Mouse (Mus musculus): ENCODE measurements at regions not wholly inside any gene's neighbourhood (a gene's known extent, or its start where the extent isn't known, plus 50 kb on each side); places are given as distances from the start of the nearest gene placed in this dataset.

DNA sequence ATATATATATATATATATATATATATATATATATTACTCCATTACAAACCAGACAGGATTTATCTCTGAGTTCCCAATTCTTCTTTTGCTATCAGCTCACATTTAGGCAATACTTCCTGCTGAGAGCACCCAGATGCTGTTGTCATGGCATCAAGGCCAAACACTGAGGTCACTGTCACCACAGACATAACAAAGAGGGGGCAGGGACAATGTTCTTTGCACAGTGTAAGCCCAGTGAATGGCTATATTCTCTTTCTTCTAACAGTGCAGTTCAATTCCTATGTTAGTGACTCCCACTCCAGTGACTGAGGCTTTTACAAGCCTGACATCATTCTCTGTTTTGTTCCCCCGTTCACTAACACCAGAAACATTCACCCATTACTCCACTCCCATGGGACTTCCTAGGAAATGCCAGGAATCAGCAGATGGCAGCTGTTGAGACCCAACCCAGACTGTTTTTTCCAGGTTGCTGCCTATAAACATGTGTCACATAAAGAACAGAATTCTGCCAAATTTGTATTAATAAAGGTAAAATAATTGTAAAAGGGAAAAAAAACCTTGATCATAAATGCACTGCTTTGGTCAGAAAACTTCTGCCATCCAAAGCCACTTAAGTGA, 289.5 kb downstream of the Slc22a22 start:
- Histone ChIP-seq H3K36me3 (replicated peaks) (no peaks in the 10 kb centered on the region), H3K27me3 (ENCODE audit: poor library complexity, severe bottlenecking) (no peaks in the 10 kb centered on the region), H3K27ac (no peak overlapping the region), H3K4me1 (no peaks in the 10 kb centered on the region), H3K4me3 (no peak overlapping the region), H3K9me3 (no peaks in the 10 kb centered on the region)
- DNase-seq (ENCODE audit: extremely low spot score, low spot score), result no peak
- WGBS, result 71% methylated on average over 1 of the region's 1 CpGs

DNA sequence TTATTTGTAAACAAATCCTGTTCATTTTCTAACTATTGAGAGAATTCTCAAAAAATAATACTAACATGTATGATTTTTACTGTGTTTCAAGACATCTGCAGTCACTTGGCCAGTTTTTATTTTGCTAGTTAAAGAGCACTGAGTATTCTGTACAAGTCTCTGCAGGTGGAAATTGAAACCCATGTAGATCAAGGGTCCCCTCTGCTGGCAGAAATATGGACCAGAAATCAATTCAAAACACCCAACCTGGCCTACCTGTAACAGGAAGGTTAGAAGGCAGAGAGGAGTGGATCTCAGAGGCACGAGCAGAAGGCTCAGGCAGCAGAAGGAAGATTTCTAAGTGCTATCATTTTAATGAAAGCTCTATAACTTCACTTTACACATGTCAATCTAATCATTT, 298.3 kb downstream of the Slc22a22 start:
- Histone ChIP-seq H3K4me3 (no peak overlapping the region), H3K27me3 (ENCODE audit: poor library complexity, severe bottlenecking) (no peaks in the 10 kb centered on the region), H3K4me1 (no peaks in the 10 kb centered on the region), H3K27ac (no peak overlapping the region), H3K9me3 (no peaks in the 10 kb centered on the region), H3K36me3 (replicated peaks) (no peaks in the 10 kb centered on the region)
- DNase-seq (ENCODE audit: extremely low spot score, low spot score), result no peak
- 64% methylated on average over 1 of the region's 1 CpGs for WGBS

DNA sequence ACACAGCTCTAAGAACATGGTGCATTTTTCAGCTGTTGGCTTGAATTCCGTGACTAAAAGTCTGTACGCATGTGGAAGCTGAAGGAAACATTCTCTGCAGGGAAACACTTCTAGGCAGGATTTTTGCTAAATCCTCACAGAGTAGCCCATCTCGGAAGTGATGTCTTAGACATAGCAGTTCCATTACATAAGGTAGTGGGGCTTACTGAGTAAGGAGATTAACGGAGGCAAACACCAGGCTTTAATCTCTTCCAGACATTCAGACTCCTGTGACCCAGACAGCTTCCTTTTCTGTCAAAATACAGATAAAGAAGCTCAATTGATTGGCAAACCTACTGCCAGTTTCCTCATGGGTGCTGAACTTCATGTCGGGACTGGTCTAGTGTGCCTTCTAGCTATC, 304.7 kb downstream of the Slc22a22 start:
- Histone ChIP-seq H3K9me3 (no peaks in the 10 kb centered on the region), H3K4me3 (no peak overlapping the region), H3K27me3 (ENCODE audit: poor library complexity, severe bottlenecking) (no peaks in the 10 kb centered on the region), H3K4me1 (peaks cover 6% of the 10 kb centered on the region; the same call in 1 of the 2 replicates), H3K36me3 (replicated peaks) (no peaks in the 10 kb centered on the region), H3K27ac (no peak overlapping the region)
- no peak for DNase-seq (ENCODE audit: extremely low spot score, low spot score)
- WGBS, result 23% methylated on average over 5 of the region's 5 CpGs

DNA sequence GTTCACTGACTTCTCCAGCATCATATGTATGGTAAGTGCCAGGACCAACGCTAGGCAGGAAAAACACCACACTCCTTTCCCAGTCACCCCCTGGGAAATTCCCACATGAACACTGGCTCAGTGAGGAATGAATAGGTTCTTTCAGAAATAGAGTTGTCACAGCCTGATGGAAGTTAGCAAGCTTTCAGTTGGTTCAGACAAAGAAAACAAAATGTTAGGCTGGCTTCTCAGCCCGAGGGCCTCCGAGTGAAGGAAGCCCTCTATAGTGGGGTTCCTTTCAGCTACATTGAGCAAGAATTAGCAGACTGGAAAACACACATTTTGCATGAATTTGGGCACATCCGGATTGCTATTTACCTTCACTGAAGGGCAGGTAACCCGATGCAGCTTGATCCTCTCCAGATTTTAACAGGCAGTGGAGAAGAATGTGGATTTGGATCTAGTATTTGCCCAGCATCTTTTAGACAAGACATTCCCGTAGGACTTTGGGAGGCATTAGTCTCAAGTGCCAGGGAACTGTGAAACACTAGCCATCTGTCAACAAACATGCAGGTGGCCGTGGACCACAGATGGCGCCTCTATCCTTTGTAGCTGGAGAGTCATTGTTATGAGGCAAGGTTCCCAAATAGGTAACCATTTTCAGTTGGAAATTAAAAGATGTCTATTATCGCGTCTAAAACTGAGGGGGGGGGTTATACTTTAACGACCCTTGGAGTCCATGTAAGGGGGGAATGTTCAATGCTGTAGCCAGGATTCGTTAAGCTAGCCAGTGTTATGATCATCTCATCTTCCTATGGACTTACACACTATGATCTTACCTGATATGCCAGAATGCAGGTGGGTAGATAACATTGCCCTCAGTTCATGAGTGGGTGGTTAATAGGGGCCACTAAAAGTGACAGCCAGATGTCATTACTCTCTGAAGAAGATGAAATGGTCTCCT, 314.8 kb downstream of the Slc22a22 start:
- WGBS, result 30% methylated on average over 12 of the region's 12 CpGs
- no peaks in the 10 kb centered on the region for H3K9me3 ChIP-seq
- no peaks in the 10 kb centered on the region for H3K27me3 ChIP-seq (ENCODE audit: poor library complexity, severe bottlenecking)
- H3K36me3 ChIP-seq (replicated peaks), result no peaks in the 10 kb centered on the region
- H3K4me1 ChIP-seq, result peaks cover 20% of the 10 kb centered on the region
- peak overlapping the region; percentile 52 for H3K27ac ChIP-seq
- DNase-seq (ENCODE audit: extremely low spot score, low spot score), result peak; percentile 52
- H3K4me3 ChIP-seq, result no peak overlapping the region

DNA sequence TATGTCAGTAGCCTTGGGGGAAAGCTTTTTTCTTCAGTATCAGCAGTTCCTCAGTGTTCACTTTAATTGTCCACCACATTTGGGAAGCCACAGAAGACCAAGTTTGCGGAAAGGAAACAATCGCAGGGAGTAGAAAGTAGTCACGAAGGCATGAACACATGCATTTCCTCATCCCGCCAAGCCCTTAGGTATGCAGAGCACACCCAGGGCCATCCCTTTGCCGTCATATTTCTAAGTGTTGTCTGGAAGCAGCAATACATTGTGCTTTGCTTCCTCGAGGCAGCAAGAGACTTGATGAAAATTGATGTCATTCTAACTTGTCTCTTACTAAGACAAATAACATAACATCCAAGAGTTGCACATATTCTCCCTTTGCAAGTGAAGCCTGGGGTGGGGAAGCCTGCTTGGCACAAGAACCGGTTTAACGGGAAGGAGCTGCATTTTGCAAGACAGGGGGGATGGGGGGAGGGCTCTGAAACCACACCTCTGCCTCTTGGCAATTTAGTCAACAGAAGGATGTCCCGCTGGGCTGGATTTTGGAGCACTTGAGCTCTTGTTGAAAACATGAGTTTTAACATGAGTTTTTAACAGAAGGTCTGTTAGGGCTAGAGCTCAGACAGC, 337.2 kb downstream of the Slc22a22 start:
- Histone ChIP-seq H3K4me1 (peaks cover 5% of the 10 kb centered on the region; the same call in 1 of the 2 replicates), H3K9me3 (no peaks in the 10 kb centered on the region), H3K36me3 (replicated peaks) (no peaks in the 10 kb centered on the region), H3K27ac (no peak overlapping the region), H3K4me3 (no peak overlapping the region), H3K27me3 (ENCODE audit: poor library complexity, severe bottlenecking) (no peaks in the 10 kb centered on the region)
- WGBS, result 34% methylated on average over 9 of the region's 9 CpGs
- peak; percentile 14 for DNase-seq (ENCODE audit: extremely low spot score, low spot score)

DNA sequence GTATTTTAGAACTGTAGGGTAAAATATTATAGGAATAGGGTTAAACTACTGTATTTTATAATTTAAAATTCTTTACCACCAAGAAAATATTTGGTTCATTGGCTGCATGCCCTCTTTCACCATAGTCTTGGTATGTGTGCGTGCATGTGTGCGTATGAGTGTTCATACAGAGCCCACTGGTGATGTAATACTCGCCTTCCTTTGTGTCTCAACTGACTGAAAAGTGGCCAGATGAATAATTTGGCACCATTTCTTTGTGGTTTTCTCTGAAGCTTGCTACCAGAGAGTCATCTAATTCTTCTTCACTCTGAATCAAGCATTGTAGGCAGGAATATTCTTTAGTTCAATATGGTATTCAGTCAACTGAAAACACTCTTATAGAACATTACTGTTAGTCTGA, 372.7 kb downstream of the Slc22a22 start:
- no peaks in the 10 kb centered on the region for H3K9me3 ChIP-seq
- no peak for DNase-seq (ENCODE audit: extremely low spot score, low spot score)
- no peaks in the 10 kb centered on the region for H3K36me3 ChIP-seq (replicated peaks)
- no peaks in the 10 kb centered on the region for H3K4me1 ChIP-seq
- WGBS, result 92% methylated on average over 3 of the region's 3 CpGs
- no peak overlapping the region for H3K27ac ChIP-seq
- no peaks in the 10 kb centered on the region for H3K27me3 ChIP-seq (ENCODE audit: poor library complexity, severe bottlenecking)
- H3K4me3 ChIP-seq, result no peak overlapping the region

DNA sequence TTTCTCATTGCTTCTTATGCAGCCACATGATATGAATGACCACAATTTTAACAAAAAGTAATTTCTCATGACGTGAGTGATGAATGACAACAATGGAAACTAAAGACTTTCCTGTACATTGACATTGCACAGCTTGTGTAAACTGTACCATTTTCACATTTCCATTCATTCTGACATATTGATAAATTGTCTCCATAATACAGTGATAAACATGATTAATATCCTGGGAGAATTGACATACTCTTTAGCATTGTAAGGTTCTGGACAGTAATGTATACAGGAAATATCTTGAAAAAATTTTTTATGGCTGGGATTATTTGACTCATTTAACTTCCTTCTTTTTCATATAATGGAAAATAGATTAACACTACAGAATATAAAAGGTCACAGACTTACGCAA, 380.1 kb downstream of the Slc22a22 start:
- 93% methylated on average over 2 of the region's 2 CpGs for WGBS
- no peaks in the 10 kb centered on the region for H3K36me3 ChIP-seq (replicated peaks)
- no peaks in the 10 kb centered on the region for H3K4me1 ChIP-seq
- no peak overlapping the region for H3K27ac ChIP-seq
- no peaks in the 10 kb centered on the region for H3K27me3 ChIP-seq (ENCODE audit: poor library complexity, severe bottlenecking)
- no peaks in the 10 kb centered on the region for H3K9me3 ChIP-seq
- DNase-seq (ENCODE audit: extremely low spot score, low spot score), result no peak
- no peak overlapping the region for H3K4me3 ChIP-seq

DNA sequence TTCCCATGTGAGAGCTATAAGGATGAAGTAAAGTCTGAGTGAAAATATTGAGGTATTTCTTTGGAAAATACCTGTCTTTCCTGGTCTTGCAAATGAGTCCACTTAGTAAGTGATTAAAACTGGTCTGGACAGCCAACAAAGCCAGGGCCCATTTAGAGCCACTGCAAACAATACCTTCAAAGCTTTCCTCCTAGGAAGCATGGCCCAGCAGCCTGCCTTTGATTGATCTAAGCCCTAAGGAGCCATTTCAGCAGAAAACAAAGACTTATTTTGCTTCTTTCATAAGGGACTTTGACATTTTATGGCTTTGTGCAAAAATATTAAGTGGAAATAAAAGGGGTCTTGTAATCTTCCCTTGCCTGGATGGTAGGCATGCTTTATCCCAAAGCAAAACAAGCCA, 397.6 kb downstream of the Slc22a22 start:
- Histone ChIP-seq H3K27me3 (ENCODE audit: poor library complexity, severe bottlenecking) (no peaks in the 10 kb centered on the region), H3K36me3 (replicated peaks) (no peaks in the 10 kb centered on the region), H3K9me3 (no peaks in the 10 kb centered on the region), H3K4me3 (no peak overlapping the region), H3K4me1 (peaks cover 25% of the 10 kb centered on the region), H3K27ac (no peak overlapping the region)
- DNase-seq (ENCODE audit: extremely low spot score, low spot score), result no peak

DNA sequence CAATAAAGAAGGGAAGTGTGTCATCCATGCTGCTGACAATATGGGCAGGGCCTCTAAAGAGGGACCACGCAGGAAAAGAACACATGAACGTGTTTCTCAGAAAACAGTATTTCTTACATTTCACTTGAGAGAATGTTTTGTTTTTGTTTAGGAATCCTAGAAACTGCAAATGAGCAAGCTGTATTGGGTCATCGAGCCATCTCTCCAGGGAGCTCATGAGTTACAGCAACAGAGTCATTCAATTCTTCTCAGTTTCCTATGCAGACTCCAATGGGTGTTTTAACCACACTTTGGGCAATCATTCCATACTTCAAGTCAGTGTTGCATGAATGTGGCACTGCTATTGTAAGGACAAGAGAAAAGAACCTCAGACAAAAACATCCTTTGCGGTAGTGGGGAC, 403.6 kb downstream of the Slc22a22 start:
- no peaks in the 10 kb centered on the region for H3K27me3 ChIP-seq (ENCODE audit: poor library complexity, severe bottlenecking)
- DNase-seq (ENCODE audit: extremely low spot score, low spot score), result no peak
- H3K4me3 ChIP-seq, result no peak overlapping the region
- H3K27ac ChIP-seq, result no peak overlapping the region
- WGBS, result 84% methylated on average over 4 of the region's 4 CpGs
- H3K4me1 ChIP-seq, result peaks cover under 1% of the 10 kb centered on the region; the same call in 1 of the 2 replicates
- no peaks in the 10 kb centered on the region for H3K36me3 ChIP-seq (replicated peaks)
- H3K9me3 ChIP-seq, result peaks cover 2% of the 10 kb centered on the region; the same call in 1 of the 2 replicates

DNA sequence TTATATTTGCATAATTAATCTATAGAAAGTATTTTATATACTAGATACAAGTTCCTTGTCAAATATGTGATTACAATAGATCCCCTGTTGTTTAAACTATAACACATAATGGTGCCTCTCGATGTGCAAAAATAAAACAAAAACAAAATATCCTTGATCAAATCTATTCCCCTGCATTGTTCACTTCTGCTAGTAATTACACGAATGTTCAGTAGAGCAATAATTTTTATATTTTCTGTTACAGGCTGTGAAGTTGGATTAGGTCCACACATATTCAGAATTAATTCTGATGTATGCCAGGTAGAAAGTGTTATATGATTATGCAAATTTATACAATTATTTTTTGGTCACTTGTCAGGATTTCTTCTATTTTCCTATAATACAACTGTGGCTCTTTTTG, 415.9 kb downstream of the Slc22a22 start:
- WGBS, result 86% methylated on average over 2 of the region's 2 CpGs

DNA sequence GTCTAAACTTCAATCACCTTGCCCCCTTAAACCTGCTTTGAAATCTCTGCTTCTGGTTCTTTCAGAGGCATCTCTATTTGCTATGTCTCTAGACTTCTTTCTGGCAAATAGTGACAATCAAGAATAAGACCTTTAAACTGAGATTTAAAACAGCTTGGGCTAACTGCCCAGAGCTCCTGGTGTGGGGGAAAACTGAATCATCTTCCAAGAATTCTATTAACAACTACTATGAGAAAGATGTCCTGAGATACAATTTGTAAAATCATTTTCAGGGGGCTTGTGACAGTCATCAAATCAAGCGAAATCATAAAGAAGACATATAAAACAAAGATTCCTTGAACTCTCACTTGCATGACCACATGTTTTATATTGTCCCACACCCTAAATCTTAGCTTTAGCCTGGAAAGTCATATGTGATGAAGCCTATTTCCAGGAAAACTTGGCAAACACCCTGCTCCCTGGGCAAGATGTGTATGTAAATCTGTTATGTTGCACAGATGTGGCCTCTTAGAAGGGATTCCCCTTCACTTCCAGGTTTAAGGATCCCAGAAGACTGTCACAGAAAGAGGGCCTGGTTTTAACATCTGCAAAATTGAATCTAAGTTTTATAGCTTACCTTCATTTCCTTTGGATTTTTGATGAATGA, 417.8 kb downstream of the Slc22a22 start:
- Histone ChIP-seq H3K27me3 (ENCODE audit: poor library complexity, severe bottlenecking) (no peaks in the 10 kb centered on the region), H3K4me3 (no peak overlapping the region), H3K36me3 (replicated peaks) (no peaks in the 10 kb centered on the region), H3K9me3 (no peaks in the 10 kb centered on the region), H3K27ac (no peak overlapping the region), H3K4me1 (no peaks in the 10 kb centered on the region)
- 93% methylated on average over 1 of the region's 1 CpGs for WGBS
- no peak for DNase-seq (ENCODE audit: extremely low spot score, low spot score)

More for the DNA sequence above, 415.9 kb downstream of the Slc22a22 start:
- Histone ChIP-seq H3K36me3 (replicated peaks) (no peaks in the 10 kb centered on the region), H3K27me3 (ENCODE audit: poor library complexity, severe bottlenecking) (no peaks in the 10 kb centered on the region), H3K4me1 (no peaks in the 10 kb centered on the region), H3K27ac (no peak overlapping the region), H3K4me3 (no peak overlapping the region), H3K9me3 (no peaks in the 10 kb centered on the region)
- DNase-seq (ENCODE audit: extremely low spot score, low spot score), result no peak

DNA sequence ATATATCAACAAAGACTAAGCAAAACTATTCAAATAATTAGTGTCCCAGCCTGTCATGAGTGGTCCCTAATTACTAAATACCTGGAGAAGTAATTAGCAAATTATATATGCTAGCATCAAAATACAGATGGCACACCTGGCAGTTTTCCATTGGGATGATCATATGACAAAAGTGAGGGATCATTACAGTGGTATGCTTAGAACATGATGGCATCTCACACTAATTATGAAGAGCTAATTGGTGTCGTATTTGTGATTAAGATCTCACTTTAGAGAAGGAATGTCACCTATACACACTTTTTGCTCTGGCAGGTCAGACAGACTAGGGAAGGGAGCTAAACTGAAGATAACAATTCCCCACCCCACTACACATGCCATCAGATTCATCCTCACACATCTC, 425.1 kb downstream of the Slc22a22 start:
- H3K9me3 ChIP-seq, result no peaks in the 10 kb centered on the region
- 95% methylated on average over 1 of the region's 1 CpGs for WGBS
- H3K4me1 ChIP-seq, result no peaks in the 10 kb centered on the region
- no peak overlapping the region for H3K27ac ChIP-seq
- no peak overlapping the region for H3K4me3 ChIP-seq
- H3K27me3 ChIP-seq (ENCODE audit: poor library complexity, severe bottlenecking), result no peaks in the 10 kb centered on the region
- no peaks in the 10 kb centered on the region for H3K36me3 ChIP-seq (replicated peaks)
- DNase-seq (ENCODE audit: extremely low spot score, low spot score), result no peak

Measured in forebrain, embryonic 10.5 days (tissue).